Mouse (Mus musculus): ENCODE measurements around the gene A530084C06Rik. TPM values are rescaled to one million over a fixed set of nuclear protein-coding genes. Genes with fewer than 3 reads are reported as not detected.
A peak's percentile ranks its signal among the peaks of the same experiment; 100 is the strongest.

Gene A530084C06Rik
- polyA plus RNA-seq (2015; fragmentation: Nextera tagmentation; extraction: Ambion mirVana) = 0.05 TPM in 1 of 2 replicates, not detected in the other

- ATAC-seq (ENCODE audit: low read depth) = peak; percentile 31; the same call in 1 of the 2 replicates
- Histone ChIP-seq H3K9ac (peak within 1 kb of the TSS; percentile 26), H3K4me3 (replicated peaks) (peak within 1 kb of the TSS; percentile 56), H3K4me1 (replicated peaks) (peaks cover 23% of the 10 kb centered on the region), H3K36me3 (no peaks in the 10 kb centered on the region), H3K27ac (no peak within 1 kb of the TSS), H3K27me3 (peaks cover 94% of the 10 kb centered on the region), H3K4me2 (peak within 1 kb of the TSS; percentile 73), H3K9me3 (replicated peaks) (no peaks in the 10 kb centered on the region)
- 1% methylated on average over 75 of the region's 88 CpGs for WGBS (ENCODE audit: insufficient replicate concordance)
- DNase-seq = no peak
Observed at GRCm38 (mm10) chr13:31558521-31559418, at the start of gene A530084C06Rik. A530084C06Rik (minus strand) TSS chr13:31559333.

- Histone ChIP-seq H3K9me3 (replicated peaks) (no peaks in the 10 kb centered on the region), H3K9ac (no peak overlapping the region), H3K27ac (no peak overlapping the region), H3K4me1 (replicated peaks) (no peaks in the 10 kb centered on the region), H3K27me3 (no peaks in the 10 kb centered on the region), H3K36me3 (no peaks in the 10 kb centered on the region), H3K4me2 (no peak overlapping the region), H3K4me3 (replicated peaks) (no peak overlapping the region)
- DNase-seq (no peak), ATAC-seq (ENCODE audit: low read depth) (no peak)
- 66% methylated on average over 6 of the region's 6 CpGs for WGBS (ENCODE audit: insufficient replicate concordance)
Observed at GRCm38 (mm10) chr13:31603964-31604363, 44.8 kb upstream of the A530084C06Rik start.

- H3K4me2 ChIP-seq = no peak overlapping the region
- no peak overlapping the region for H3K27ac ChIP-seq
- no peak for DNase-seq
- ATAC-seq (ENCODE audit: low read depth) = no peak
- H3K9me3 ChIP-seq (replicated peaks) = no peaks in the 10 kb centered on the region
- no peaks in the 10 kb centered on the region for H3K36me3 ChIP-seq
- H3K27me3 ChIP-seq = no peaks in the 10 kb centered on the region
- H3K9ac ChIP-seq = no peak overlapping the region
- 69% methylated on average over 5 of the region's 5 CpGs for WGBS (ENCODE audit: insufficient replicate concordance)
- H3K4me3 ChIP-seq (replicated peaks) = no peak overlapping the region
- no peaks in the 10 kb centered on the region for H3K4me1 ChIP-seq (replicated peaks)
Observed at GRCm38 (mm10) chr13:31599576-31599975, 40.4 kb upstream of the A530084C06Rik start.

GRCm38 (mm10) chr13:31587341-31587740 is 28.2 kb upstream of the A530084C06Rik start:
- no peaks in the 10 kb centered on the region for H3K36me3 ChIP-seq
- H3K9me3 ChIP-seq (replicated peaks) = no peaks in the 10 kb centered on the region
- H3K4me3 ChIP-seq (replicated peaks) = no peak overlapping the region
- no peaks in the 10 kb centered on the region for H3K4me1 ChIP-seq (replicated peaks)
- no peak overlapping the region for H3K9ac ChIP-seq
- no peak overlapping the region for H3K27ac ChIP-seq
- ATAC-seq (ENCODE audit: low read depth) (no peak), DNase-seq (no peak)
- no peaks in the 10 kb centered on the region for H3K27me3 ChIP-seq
- no peak overlapping the region for H3K4me2 ChIP-seq
- WGBS (ENCODE audit: insufficient replicate concordance) = 52% methylated on average over 5 of the region's 5 CpGs

- WGBS (ENCODE audit: insufficient replicate concordance) = 42% methylated on average over 9 of the region's 9 CpGs
- Histone ChIP-seq H3K27me3 (no peaks in the 10 kb centered on the region), H3K4me3 (replicated peaks) (no peak overlapping the region), H3K4me1 (replicated peaks) (0 out of 2 replicates have a peak, but pooled peaks cover 3% of the 10 kb centered on the region), H3K27ac (no peak overlapping the region), H3K9me3 (replicated peaks) (no peaks in the 10 kb centered on the region), H3K4me2 (no peak overlapping the region), H3K9ac (no peak overlapping the region), H3K36me3 (no peaks in the 10 kb centered on the region)
- ATAC-seq (ENCODE audit: low read depth) (no peak), DNase-seq (no peak)
Observed at GRCm38 (mm10) chr13:31579866-31580265, 20.7 kb upstream of the A530084C06Rik start.

GRCm38 (mm10) chr13:31578389-31578788 is 19.3 kb upstream of the A530084C06Rik start:
- no peak for ATAC-seq (ENCODE audit: low read depth)
- 52% methylated on average over 10 of the region's 10 CpGs for WGBS (ENCODE audit: insufficient replicate concordance)
- Histone ChIP-seq H3K36me3 (no peaks in the 10 kb centered on the region), H3K9ac (no peak overlapping the region), H3K4me2 (no peak overlapping the region), H3K27me3 (no peaks in the 10 kb centered on the region), H3K4me1 (replicated peaks) (0 out of 2 replicates have a peak, but pooled peaks cover 3% of the 10 kb centered on the region), H3K4me3 (replicated peaks) (no peak overlapping the region), H3K27ac (no peak overlapping the region), H3K9me3 (replicated peaks) (no peaks in the 10 kb centered on the region)
- no peak for DNase-seq

GRCm38 (mm10) chr13:31577576-31577975 is 18.4 kb upstream of the A530084C06Rik start:
- no peak overlapping the region for H3K4me2 ChIP-seq
- DNase-seq (no peak), ATAC-seq (ENCODE audit: low read depth) (no peak)

GRCm38 (mm10) chr13:31576696-31577095 is 17.6 kb upstream of the A530084C06Rik start:
- H3K9ac ChIP-seq = no peak overlapping the region
- no peak overlapping the region for H3K4me2 ChIP-seq
- no peak overlapping the region for H3K27ac ChIP-seq
- 0 out of 2 replicates have a peak, but pooled peaks cover 3% of the 10 kb centered on the region for H3K4me1 ChIP-seq (replicated peaks)
- H3K27me3 ChIP-seq = no peaks in the 10 kb centered on the region
- no peaks in the 10 kb centered on the region for H3K36me3 ChIP-seq
- no peak overlapping the region for H3K4me3 ChIP-seq (replicated peaks)
- H3K9me3 ChIP-seq (replicated peaks) = no peaks in the 10 kb centered on the region
- no peak for DNase-seq
- WGBS (ENCODE audit: insufficient replicate concordance) = 64% methylated on average over 4 of the region's 4 CpGs
- no peak for ATAC-seq (ENCODE audit: low read depth)

More at GRCm38 (mm10) chr13:31577576-31577975, 18.4 kb upstream of the A530084C06Rik start:
- no peaks in the 10 kb centered on the region for H3K27me3 ChIP-seq
- no peaks in the 10 kb centered on the region for H3K9me3 ChIP-seq (replicated peaks)
- H3K27ac ChIP-seq = no peak overlapping the region
- H3K4me3 ChIP-seq (replicated peaks) = no peak overlapping the region
- H3K9ac ChIP-seq = no peak overlapping the region
- H3K4me1 ChIP-seq (replicated peaks) = 0 out of 2 replicates have a peak, but pooled peaks cover 3% of the 10 kb centered on the region
- no peaks in the 10 kb centered on the region for H3K36me3 ChIP-seq
- 39% methylated on average over 6 of the region's 6 CpGs for WGBS (ENCODE audit: insufficient replicate concordance)

GRCm38 (mm10) chr13:31574627-31575026 is 15.5 kb upstream of the A530084C06Rik start:
- no peaks in the 10 kb centered on the region for H3K9me3 ChIP-seq (replicated peaks)
- DNase-seq (no peak), ATAC-seq (ENCODE audit: low read depth) (no peak)
- H3K4me1 ChIP-seq (replicated peaks) = 0 out of 2 replicates have a peak, but pooled peaks cover 3% of the 10 kb centered on the region
- no peak overlapping the region for H3K9ac ChIP-seq
- H3K27me3 ChIP-seq = no peaks in the 10 kb centered on the region
- H3K36me3 ChIP-seq = no peaks in the 10 kb centered on the region
- no peak overlapping the region for H3K27ac ChIP-seq
- WGBS (ENCODE audit: insufficient replicate concordance) = 50% methylated on average over 3 of the region's 3 CpGs
- no peak overlapping the region for H3K4me3 ChIP-seq (replicated peaks)
- no peak overlapping the region for H3K4me2 ChIP-seq

- Histone ChIP-seq H3K27me3 (no peaks in the 10 kb centered on the region), H3K4me3 (replicated peaks) (no peak overlapping the region), H3K27ac (no peak overlapping the region), H3K4me2 (no peak overlapping the region), H3K9me3 (replicated peaks) (no peaks in the 10 kb centered on the region), H3K36me3 (no peaks in the 10 kb centered on the region), H3K4me1 (replicated peaks) (0 out of 2 replicates have a peak, but pooled peaks cover 3% of the 10 kb centered on the region), H3K9ac (no peak overlapping the region)
- no peak for DNase-seq
- ATAC-seq (ENCODE audit: low read depth) = no peak
- WGBS (ENCODE audit: insufficient replicate concordance) = 70% methylated on average over 10 of the region's 10 CpGs
Observed at GRCm38 (mm10) chr13:31572806-31573508, 13.8 kb upstream of the A530084C06Rik start.

GRCm38 (mm10) chr13:31567617-31568294 is 8.6 kb upstream of the A530084C06Rik start:
- no peak overlapping the region for H3K9ac ChIP-seq
- H3K4me2 ChIP-seq = no peak overlapping the region
- no peaks in the 10 kb centered on the region for H3K4me1 ChIP-seq (replicated peaks)
- H3K27me3 ChIP-seq = peaks cover 16% of the 10 kb centered on the region
- no peaks in the 10 kb centered on the region for H3K9me3 ChIP-seq (replicated peaks)
- WGBS (ENCODE audit: insufficient replicate concordance) = 51% methylated on average over 6 of the region's 6 CpGs
- no peak overlapping the region for H3K27ac ChIP-seq
- H3K4me3 ChIP-seq (replicated peaks) = no peak overlapping the region
- no peaks in the 10 kb centered on the region for H3K36me3 ChIP-seq
- DNase-seq = no peak
- no peak for ATAC-seq (ENCODE audit: low read depth)
